Mouse (Mus musculus): ENCODE data around the gene Siah3.

DNA sequence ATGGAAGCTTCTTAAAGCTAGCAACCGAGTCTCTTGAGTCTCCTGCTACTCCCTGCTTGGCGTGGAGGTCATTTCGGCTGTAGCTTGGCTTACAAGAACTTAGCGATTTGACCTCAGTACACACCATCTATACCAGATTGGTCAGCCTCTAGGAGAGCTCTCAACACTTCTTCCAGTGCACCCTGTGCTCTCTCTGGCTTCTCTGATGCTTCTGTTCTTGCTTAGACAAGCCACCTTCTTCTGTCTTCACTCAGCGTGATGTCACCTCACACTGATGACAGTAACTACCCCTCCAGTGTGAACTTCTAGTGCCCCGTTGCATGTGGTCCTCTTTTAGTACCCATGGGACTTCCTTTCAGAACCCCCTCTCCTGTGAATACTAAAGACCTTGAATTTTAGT, 63.1 kb downstream of the Siah3 start:
- TF ChIP-seq CTCF (IDR thresholded peaks at IDR 0.05; ENCODE audit: control insufficient read depth, insufficient read depth, low read length) (no peak), POLR2A (IDR thresholded peaks at IDR 0.05; ENCODE audit: borderline replicate concordance, control insufficient read depth, low read depth, low read length) (no peak)
